Comparison of ENCODE assay signal across 41 mouse cellular contexts in the genomic region with DNA sequence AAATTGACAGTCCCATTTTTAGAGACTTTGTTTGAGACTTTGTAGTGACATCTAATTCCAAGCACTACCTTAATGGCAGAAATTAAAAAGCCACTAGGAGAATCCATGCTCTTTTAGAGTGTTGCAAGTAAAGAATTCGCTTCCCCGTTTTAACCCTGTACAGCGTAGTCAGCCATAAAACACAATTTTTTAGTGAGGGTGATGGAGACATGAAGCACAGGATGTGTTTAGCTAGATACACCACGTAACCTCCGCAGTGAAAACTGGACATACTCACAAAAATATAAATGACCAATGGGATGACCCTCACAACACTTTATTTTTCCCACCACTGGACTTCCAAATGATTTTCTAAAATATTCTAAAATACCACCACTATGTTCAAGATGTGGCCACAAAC. TPM values are rescaled to one million over a fixed set of nuclear protein-coding genes. Genes with fewer than 3 reads are reported as not detected.
"Had no signal": no experiment of that assay in that cellular context is flagged by ENCODE, and none has a peak within 500 bp of the region (broad histone marks: within the 10 kb centered on the region; RNA-seq: fewer than 3 reads in every experiment).

No protein-coding gene starts in this region.

- DNase-seq: left cerebral cortex, postnatal 4 days; liver; liver, embryonic 13.5 days; liver, postnatal 0 days; lung, adult 18-20 months; lung, adult 2 months; lung, embryonic 14.5 days; lung, postnatal 10 days; lung, postnatal 14 days; lung, postnatal 36 days; lung, postnatal 4 days; midbrain, embryonic 14.5 days had no signal

- H3K36me3 ChIP-seq: limb, embryonic 10.5 days; limb, embryonic 12.5 days; limb, embryonic 13.5 days; limb, embryonic 15.5 days; liver, embryonic 12.5 days; liver, embryonic 13.5 days; liver, embryonic 15.5 days; lung, embryonic 15.5 days; midbrain, embryonic 10.5 days; midbrain, embryonic 12.5 days; midbrain, embryonic 13.5 days; midbrain, embryonic 15.5 days; neural tube, embryonic 12.5 days had no signal

- H3K27me3 ChIP-seq: limb, embryonic 15.5 days; liver, embryonic 12.5 days; liver, embryonic 13.5 days; liver, embryonic 15.5 days; lung, embryonic 15.5 days; megakaryocyte, embryonic 14.5 days; midbrain, embryonic 12.5 days; midbrain, embryonic 13.5 days; midbrain, embryonic 15.5 days; neural tube, embryonic 12.5 days had no signal

- H3K9me3 ChIP-seq: limb, embryonic 10.5 days; limb, embryonic 12.5 days; limb, embryonic 13.5 days; limb, embryonic 15.5 days; liver, embryonic 12.5 days; liver, embryonic 13.5 days; liver, embryonic 15.5 days; lung, embryonic 15.5 days; megakaryocyte, embryonic 14.5 days; midbrain, embryonic 10.5 days; midbrain, embryonic 12.5 days; midbrain, embryonic 13.5 days; midbrain, embryonic 15.5 days; neural tube, embryonic 12.5 days had no signal

- H3K4me2 ChIP-seq: limb, embryonic 12.5 days; limb, embryonic 13.5 days; limb, embryonic 15.5 days; liver, embryonic 11.5 days; liver, embryonic 12.5 days; liver, embryonic 13.5 days; liver, embryonic 15.5 days; lung, embryonic 14.5 days; lung, embryonic 15.5 days; midbrain, embryonic 11.5 days; midbrain, embryonic 12.5 days; midbrain, embryonic 13.5 days; midbrain, embryonic 15.5 days; neural tube, embryonic 12.5 days had no signal

- H3K4me1 ChIP-seq: limb, embryonic 12.5 days; limb, embryonic 13.5 days; limb, embryonic 15.5 days; liver, embryonic 13.5 days; liver, embryonic 15.5 days; lung, embryonic 15.5 days; megakaryocyte, embryonic 14.5 days; midbrain, embryonic 10.5 days; midbrain, embryonic 12.5 days; midbrain, embryonic 13.5 days; midbrain, embryonic 15.5 days; neural tube, embryonic 12.5 days had no signal

- H3K9ac ChIP-seq: limb, embryonic 12.5 days; limb, embryonic 13.5 days; limb, embryonic 15.5 days; liver, embryonic 12.5 days; liver, embryonic 13.5 days; liver, embryonic 14.5 days; liver, embryonic 15.5 days; liver, postnatal 0 days; lung, embryonic 14.5 days; lung, embryonic 15.5 days; midbrain, embryonic 12.5 days; midbrain, embryonic 13.5 days; midbrain, embryonic 15.5 days; neural tube, embryonic 12.5 days had no signal

- H3K27ac ChIP-seq: limb, embryonic 10.5 days; limb, embryonic 12.5 days; limb, embryonic 13.5 days; limb, embryonic 15.5 days; liver, embryonic 12.5 days; liver, embryonic 13.5 days; liver, embryonic 14.5 days; liver, embryonic 15.5 days; lung, embryonic 15.5 days; macrophage; midbrain, embryonic 10.5 days; midbrain, embryonic 12.5 days; midbrain, embryonic 13.5 days; midbrain, embryonic 15.5 days; neural tube, embryonic 12.5 days had no signal

- H3K4me3 ChIP-seq: limb, embryonic 10.5 days; limb, embryonic 12.5 days; limb, embryonic 13.5 days; limb, embryonic 15.5 days; liver, embryonic 12.5 days; liver, embryonic 13.5 days; liver, embryonic 15.5 days; lung, embryonic 15.5 days; megakaryocyte, embryonic 14.5 days; midbrain, embryonic 10.5 days; midbrain, embryonic 12.5 days; midbrain, embryonic 13.5 days; midbrain, embryonic 15.5 days; myocyte; neural tube, embryonic 12.5 days had no signal

RNA-seq across cellular contexts. Expression of a gene that starts 1.6 kb away (rescaled TPM):
- total RNA-seq: left cerebral cortex, postnatal 10 days; left cerebral cortex, postnatal 14 days; left cerebral cortex, postnatal 25 days; left cerebral cortex, postnatal 36 days; left cerebral cortex, postnatal 4 days; megakaryocyte-erythroid progenitor cell, adult 5-6 weeks; midbrain, postnatal 0 days had no signal
- polyA plus RNA-seq: limb, embryonic 10.5 days; limb, embryonic 11.5 days; limb, embryonic 12.5 days; limb, embryonic 13.5 days; liver, adult 2 months; lung, embryonic 14.5 days; lung, postnatal 0 days; midbrain, embryonic 10.5 days; midbrain, embryonic 11.5 days; midbrain, embryonic 12.5 days; midbrain, embryonic 13.5 days; midbrain, embryonic 14.5 days; midbrain, embryonic 15.5 days; midbrain, embryonic 16.5 days; myocyte; neural tube, embryonic 11.5 days; neural tube, embryonic 12.5 days had no signal
